Mouse (Mus musculus) myocyte (in vitro differentiated cells): ENCODE results near the gene Fam83f.

Experiments used
- CEBPB ChIP-seq: IDR thresholded peaks from 2 replicates; pipeline ENCODE4 v1.6.1; 2011; ENCODE audit warnings: mild to moderate bottlenecking, moderate library complexity; ENCODE audit not compliant: poor library complexity, insufficient read depth, severe bottlenecking
- MYOG ChIP-seq, 3 experiments: IDR thresholded peaks; one replicate each; pipeline ENCODE4 v1.6.1; 2011; ENCODE audit warnings: control low read depth in 2 of 3, low read depth in 2 of 3, mild to moderate bottlenecking in 2 of 3; ENCODE audit not compliant: insufficient read length in 2 of 3, control insufficient read depth in 1 of 3, insufficient read depth in 1 of 3
- REST ChIP-seq: IDR thresholded peaks from one replicate; pipeline ENCODE4 v1.6.1; 2011; ENCODE audit warnings: mild to moderate bottlenecking, control low read depth, moderate library complexity; ENCODE audit not compliant: insufficient read depth, insufficient read length

DNA sequence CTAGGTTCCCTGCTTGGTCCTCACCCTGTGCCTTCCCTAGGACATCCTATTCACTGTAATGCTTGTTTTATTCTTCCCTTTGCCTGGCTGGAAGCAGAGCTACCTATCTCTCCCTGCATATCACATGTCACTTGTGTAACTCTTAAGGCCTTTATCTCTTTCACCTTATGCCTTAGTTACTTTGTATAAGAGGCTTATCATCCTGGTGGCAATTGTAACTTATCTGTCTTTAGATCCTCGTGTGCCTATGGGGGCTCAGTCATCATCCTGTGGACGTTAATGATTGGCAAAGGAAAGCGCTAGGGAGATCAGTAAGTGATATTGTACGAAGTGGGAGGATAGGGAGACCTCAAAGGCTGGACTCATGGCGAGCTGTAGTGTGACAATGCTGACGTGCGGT, 16.9 kb downstream of the Fam83f start:
- TF ChIP-seq MYOG (IDR thresholded peaks at IDR 0.05; ENCODE audit: control insufficient read depth in 1 of 3, insufficient read depth in 1 of 3, insufficient read length in 2 of 3, low read depth in 2 of 3) (no peak), CEBPB (no peak), REST (no peak)
